Mouse (Mus musculus) liver, embryonic 14.5 days (tissue): Measurements from ENCODE around the gene Prn. TPM values are rescaled to one million over a fixed set of nuclear protein-coding genes. Genes with fewer than 3 reads are reported as not detected.

Experiments
- ATAC-seq: fragments of 200-750 bp; cut with Nextera tagmentation; 2 replicates; pipeline ENCODE4 v1.8.0; 2017; ENCODE audit warnings: moderate number of reproducible peaks, mild to moderate bottlenecking, moderate library complexity; ENCODE audit not compliant: insufficient read depth
- DNase-seq, 3 experiments: peaks; one replicate each; pipeline ENCODE4 v3.0.0-alpha.2; 2012 to 2013; ENCODE audit warnings: low read depth in 3 of 3, low spot score in 3 of 3
- H3K27ac ChIP-seq: fragments of 300-500 bp; sonication (generic); 2 replicates; pipeline ENCODE4 v1.5.1; 2014; ENCODE audit warnings: moderate library complexity, mild to moderate bottlenecking, control low read depth, inconsistent platforms
- H3K27me3 ChIP-seq: fragments of 300-500 bp; sonication (generic); 2 replicates; pipeline ENCODE4 v1.6.1; 2014; ENCODE audit warnings: mild to moderate bottlenecking, low read length, moderate library complexity; ENCODE audit not compliant: control insufficient read depth, insufficient read depth
- H3K36me3 ChIP-seq: fragments of 300-500 bp; sonication (generic); replicated peaks from 2 replicates; pipeline ENCODE4 v1.6.1; 2014; ENCODE audit warnings: low read depth; ENCODE audit not compliant: control insufficient read depth, insufficient read depth
- H3K4me1 ChIP-seq, 2 experiments: fragments of 200-500 bp in 1 of 2; fragments of 300-500 bp in 1 of 2; sonication (generic) in 1 of 2; replicated peaks; 2 replicates each; pipeline ENCODE4 v1.6.1; 2012 to 2014; ENCODE audit warnings: antibody characterized with exemption in 1 of 2, inconsistent platforms in 1 of 2, low read length in 1 of 2; ENCODE audit not compliant: control insufficient read depth in 2 of 2, insufficient read depth in 2 of 2
- H3K4me2 ChIP-seq: fragments of 300-500 bp; sonication (generic); 2 replicates; pipeline ENCODE4 v1.6.1; 2014; ENCODE audit warnings: low read depth, mild to moderate bottlenecking, control low read depth, moderate library complexity
- H3K4me3 ChIP-seq, 2 experiments: fragments of 200-500 bp in 1 of 2; fragments of 300-500 bp in 1 of 2; sonication (generic) in 1 of 2; 2 replicates each; pipeline ENCODE4 v1.5.1; 2012 to 2014; ENCODE audit warnings: low read depth in 2 of 2, low read length in 2 of 2, mild to moderate bottlenecking in 2 of 2, control low read depth in 1 of 2, inconsistent platforms in 1 of 2, moderate library complexity in 1 of 2; ENCODE audit not compliant: insufficient read depth in 1 of 2
- H3K9ac ChIP-seq: fragments of 300-500 bp; sonication (generic); replicated peaks from 2 replicates; pipeline ENCODE4 v1.6.1; 2014; ENCODE audit warnings: mild to moderate bottlenecking, control low read depth, moderate library complexity
- H3K9me3 ChIP-seq: fragments of 300-500 bp; sonication (generic); 2 replicates; pipeline ENCODE4 v1.6.1; 2016; ENCODE audit warnings: low read length, mixed read lengths; ENCODE audit not compliant: control insufficient read depth
- CTCF ChIP-seq: IDR thresholded peaks from 2 replicates; pipeline ENCODE4 v1.5.1; 2016; ENCODE audit warnings: antibody characterized with exemption, low read depth, control low read depth
- EP300 ChIP-seq: IDR thresholded peaks from 2 replicates; pipeline ENCODE4 v1.6.1; 2016; ENCODE audit warnings: antibody characterized with exemption, low read depth
- WGBS: fragments of 180-500 bp; shearing (Covaris S2); extraction: QIAGEN DNeasy Blood & Tissue Kit; methylation state at CpG from one replicate; pipeline ENCODE4 v1.1.7; 2014; ENCODE audit not compliant: insufficient replicate concordance; 5-methylcytosine and 5-hydroxymethylcytosine counted together
- polyA plus RNA-seq, 2 experiments: library from polyadenylated mRNA; depleted of rRNA in 1 of 2; stranded (reverse) in 1 of 2; unstranded in 1 of 2; fragments of >200 nt; fragmentation: Nextera tagmentation in 1 of 2; extraction: Ambion mirVana in 1 of 2; gene quantifications; 2 replicates each; pipeline versions ENCODE4 v1.2.1 to v1.2.3; 2012 to 2014

Gene Prn
- polyA plus RNA-seq, 2 experiments, result not detected

DNA sequence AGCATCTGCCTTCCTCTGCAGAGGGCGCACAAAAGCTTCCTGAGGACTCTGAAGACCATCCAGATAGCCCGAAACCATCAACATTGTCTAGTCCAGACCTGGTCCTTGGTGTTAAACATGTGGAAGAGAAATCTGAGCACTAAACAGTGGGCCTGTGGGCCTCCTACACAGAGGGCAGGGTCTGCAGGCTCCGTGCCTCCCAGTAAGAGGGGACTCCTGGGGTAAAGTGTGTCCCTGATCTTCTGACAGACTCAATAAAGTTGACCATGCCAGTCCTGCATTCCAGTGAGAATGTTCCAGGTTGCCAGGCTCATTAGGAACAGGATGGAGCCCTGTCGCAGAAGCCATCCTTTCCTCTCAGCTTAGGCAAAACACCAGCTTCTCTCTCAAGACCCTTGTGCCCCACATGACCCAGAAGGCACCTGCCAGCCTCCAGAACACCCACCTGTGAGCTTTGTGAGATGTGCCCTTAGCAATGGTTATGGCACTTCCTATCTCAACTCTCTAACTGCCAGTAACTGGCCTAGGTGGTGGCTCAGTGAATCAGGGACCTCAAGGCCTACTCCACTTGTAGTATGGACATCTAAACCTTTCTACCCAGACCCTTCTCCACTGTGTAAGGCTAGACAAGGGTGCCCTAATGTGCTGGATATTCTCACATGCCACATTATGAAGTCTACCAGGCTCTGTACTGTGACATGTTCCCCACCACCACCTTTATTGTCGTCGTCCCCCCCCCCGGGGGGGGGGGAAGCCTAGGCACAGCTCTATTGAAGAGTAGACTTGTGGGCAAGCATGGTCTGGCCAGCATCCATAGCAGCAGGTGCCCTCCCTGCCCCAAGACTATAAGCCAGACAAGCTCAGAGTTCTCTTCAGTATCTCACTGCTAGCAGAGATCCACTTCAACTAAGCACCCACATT lies 46.8 kb downstream of the Prn start:
- DNase-seq, result no peak
- no peak overlapping the region for H3K4me3 ChIP-seq
- H3K4me2 ChIP-seq, result no peak overlapping the region
- no peak overlapping the region for H3K9ac ChIP-seq
- TF ChIP-seq EP300 (no peak), CTCF (no peak)
- no peaks in the 10 kb centered on the region for H3K36me3 ChIP-seq
- peaks cover 0 to 6% of the 10 kb centered on the region in 2 experiments; a peak in 2 of 4 replicates for H3K4me1 ChIP-seq
- H3K27me3 ChIP-seq, result peaks cover 20% of the 10 kb centered on the region
- H3K9me3 ChIP-seq, result no peaks in the 10 kb centered on the region
- H3K27ac ChIP-seq, result no peak overlapping the region
- WGBS, result 64% methylated on average over 7 of the region's 7 CpGs
- ATAC-seq, result no peak

DNA sequence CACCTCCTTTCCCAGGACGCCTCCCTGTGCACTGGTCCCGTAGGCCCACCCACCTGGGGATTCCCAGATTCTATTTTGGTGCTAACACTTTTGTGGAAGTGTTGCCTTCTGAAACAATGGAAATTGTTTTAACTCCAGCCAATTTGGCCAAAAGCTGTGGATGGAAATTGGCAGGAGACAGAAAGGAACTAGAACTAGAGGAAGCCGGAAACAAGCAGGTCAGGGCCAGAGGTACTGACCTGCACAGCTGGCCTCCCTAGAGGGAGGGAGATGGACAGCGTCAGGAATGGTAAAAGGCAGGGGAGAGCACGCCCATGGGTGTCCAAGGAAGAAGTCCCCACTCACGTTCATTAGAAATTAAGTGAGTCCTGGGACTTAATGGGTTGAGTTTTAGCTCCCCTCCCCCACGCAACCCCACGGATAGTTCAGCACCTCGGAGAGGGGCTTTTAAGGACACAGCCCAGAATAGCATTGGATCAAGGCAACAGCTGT lies 48.0 kb downstream of the Prn start:
- no peak overlapping the region for H3K9ac ChIP-seq
- WGBS, result 49% methylated on average over 9 of the region's 9 CpGs
- H3K4me2 ChIP-seq, result no peak overlapping the region
- TF ChIP-seq EP300 (no peak), CTCF (no peak)
- peaks cover 0 to 6% of the 10 kb centered on the region in 2 experiments; a peak in 2 of 4 replicates for H3K4me1 ChIP-seq
- ATAC-seq (no peak), DNase-seq (no peak)
- H3K4me3 ChIP-seq, result no peak overlapping the region
- H3K36me3 ChIP-seq, result no peaks in the 10 kb centered on the region
- peaks cover 16% of the 10 kb centered on the region for H3K27me3 ChIP-seq
- H3K9me3 ChIP-seq, result no peaks in the 10 kb centered on the region
- no peak overlapping the region for H3K27ac ChIP-seq

DNA sequence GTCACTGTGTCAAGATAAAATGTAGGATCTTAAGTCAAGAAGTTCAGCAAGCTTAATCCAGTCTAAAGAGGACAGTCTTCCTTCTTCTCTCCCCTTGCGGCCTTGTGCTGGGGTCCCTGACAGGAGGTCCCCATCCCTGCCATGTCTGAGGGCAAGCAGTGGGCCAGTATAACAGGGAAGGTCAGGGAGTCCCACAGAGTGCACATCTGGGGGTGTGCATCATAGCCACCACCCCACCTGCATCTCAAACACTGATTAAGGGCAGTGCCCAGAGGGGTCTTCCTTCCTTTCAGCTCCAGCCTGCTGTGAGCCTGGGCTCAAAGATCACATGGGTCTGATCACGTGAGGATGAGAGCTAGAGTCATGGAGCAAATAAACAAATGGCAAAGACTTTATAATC lies 51.9 kb downstream of the Prn start:
- DNase-seq, result no peak
- Histone ChIP-seq H3K9ac (no peak overlapping the region), H3K4me2 (no peak overlapping the region), H3K4me3 (no peak overlapping the region), H3K9me3 (no peaks in the 10 kb centered on the region), H3K27me3 (no peaks in the 10 kb centered on the region), H3K36me3 (no peaks in the 10 kb centered on the region), H3K4me1 (no peaks in the 10 kb centered on the region), H3K27ac (no peak overlapping the region)
- WGBS, result 38% methylated on average over 2 of the region's 2 CpGs
- TF ChIP-seq CTCF, result no peak
- no peak for TF ChIP-seq EP300
- ATAC-seq, result no peak

DNA sequence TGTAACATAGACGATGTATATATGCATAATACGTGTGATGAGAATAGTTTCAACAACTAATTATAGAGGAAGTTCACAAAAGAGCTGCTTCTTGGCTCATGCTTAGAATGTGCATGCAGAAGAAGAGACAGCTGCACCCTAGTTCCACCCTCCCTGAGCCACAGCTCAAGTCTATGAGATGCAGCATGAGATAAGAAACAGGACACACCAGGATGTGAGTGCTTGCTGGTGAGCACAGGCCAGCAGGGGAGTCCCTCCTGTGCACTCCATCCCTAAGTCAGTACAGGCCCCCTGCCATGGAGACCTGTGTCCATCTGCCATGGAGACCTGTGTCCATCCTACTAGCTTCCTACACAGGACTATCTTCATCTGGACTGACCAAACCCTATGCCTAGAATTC lies 60.8 kb downstream of the Prn start:
- no peak for ATAC-seq
- H3K9ac ChIP-seq, result no peak overlapping the region
- H3K27ac ChIP-seq, result no peak overlapping the region
- DNase-seq, result no peak
- H3K9me3 ChIP-seq, result no peaks in the 10 kb centered on the region
- H3K27me3 ChIP-seq, result no peaks in the 10 kb centered on the region
- no peaks in the 10 kb centered on the region for H3K36me3 ChIP-seq
- no peak overlapping the region for H3K4me3 ChIP-seq
- 72% methylated on average over 2 of the region's 2 CpGs for WGBS
- TF ChIP-seq CTCF (no peak), EP300 (no peak)
- no peak overlapping the region for H3K4me2 ChIP-seq
- no peaks in the 10 kb centered on the region for H3K4me1 ChIP-seq

DNA sequence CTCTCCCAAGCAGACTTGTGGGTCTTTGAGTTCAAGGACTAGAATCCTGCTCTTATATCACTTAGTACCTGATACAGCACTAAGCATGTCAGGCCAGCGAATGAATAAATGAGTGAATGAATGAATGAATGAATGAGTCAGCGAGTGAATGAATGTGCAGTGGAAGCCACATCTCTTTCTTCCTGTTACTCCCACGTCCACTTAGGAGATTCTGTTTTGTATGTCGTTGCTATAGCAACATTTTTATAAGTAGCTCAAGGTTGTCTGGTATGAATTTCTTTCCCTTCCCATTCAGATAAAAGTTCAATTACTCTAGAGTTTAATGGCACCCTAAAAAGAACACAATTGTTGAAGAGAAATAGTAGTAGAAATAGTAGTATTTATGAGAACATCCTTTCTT lies 61.3 kb downstream of the Prn start:
- no peak for TF ChIP-seq CTCF
- no peak for TF ChIP-seq EP300
- Histone ChIP-seq H3K27me3 (no peaks in the 10 kb centered on the region), H3K4me2 (no peak overlapping the region), H3K9ac (no peak overlapping the region), H3K4me3 (no peak overlapping the region), H3K4me1 (no peaks in the 10 kb centered on the region), H3K27ac (no peak overlapping the region), H3K9me3 (no peaks in the 10 kb centered on the region), H3K36me3 (no peaks in the 10 kb centered on the region)
- DNase-seq (no peak), ATAC-seq (no peak)
- 55% methylated on average over 4 of the region's 4 CpGs for WGBS
